Mouse (Mus musculus): ENCODE measurements around the gene Ppp3ca.

Gene Ppp3ca

DNA sequence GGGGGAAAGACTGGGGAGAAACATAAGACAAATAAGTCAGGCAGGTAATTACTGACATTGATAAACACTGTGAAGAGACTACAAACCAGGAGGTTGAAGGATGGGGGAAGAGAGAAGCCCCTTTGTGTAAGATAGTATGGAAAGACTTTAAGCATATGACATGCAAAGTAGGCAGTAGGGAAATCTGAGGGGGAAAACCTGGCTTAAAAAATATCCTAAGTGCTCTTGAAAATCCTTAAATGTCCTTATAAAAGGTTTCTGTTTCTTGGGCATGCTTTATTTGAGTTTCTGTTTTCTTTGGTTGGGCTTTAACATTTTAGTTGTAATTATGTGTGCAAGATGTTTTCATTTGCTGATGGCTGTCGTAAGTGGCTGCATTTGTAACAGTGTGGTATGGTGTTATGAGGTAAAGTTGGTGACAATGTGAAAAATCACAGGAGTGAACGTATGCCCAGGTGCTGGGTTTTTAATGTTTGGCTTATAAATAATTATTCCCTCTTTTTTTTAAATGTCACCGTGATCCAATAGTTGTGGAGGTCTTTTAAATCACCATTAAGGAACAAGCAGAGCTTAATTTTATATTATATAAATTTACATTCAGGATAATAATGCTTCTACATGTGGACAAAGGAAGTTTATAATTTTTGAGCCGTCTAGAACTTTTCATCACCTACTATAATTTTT is 195.4 kb downstream of the Ppp3ca start:
- no peak for DNase-seq

DNA sequence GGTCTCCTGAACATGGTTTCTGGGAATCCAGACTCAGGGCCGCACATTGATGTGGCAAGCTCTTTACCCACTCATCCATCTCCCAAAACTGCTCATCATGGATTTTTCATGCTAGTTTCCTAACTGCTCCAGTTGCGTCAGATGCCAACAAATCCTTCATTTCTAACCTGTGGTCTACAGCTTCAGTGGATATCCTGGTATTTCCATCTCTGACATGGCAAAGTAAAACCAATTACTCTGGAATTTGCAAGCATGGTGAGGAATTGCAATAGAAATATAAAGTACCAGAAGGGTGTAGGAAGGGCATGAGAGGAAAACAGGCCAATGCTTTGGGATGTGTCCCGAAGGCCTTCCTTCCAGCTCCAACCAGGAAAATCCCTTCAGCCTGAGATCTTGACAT is 196.2 kb downstream of the Ppp3ca start:
- no peak for DNase-seq

DNA sequence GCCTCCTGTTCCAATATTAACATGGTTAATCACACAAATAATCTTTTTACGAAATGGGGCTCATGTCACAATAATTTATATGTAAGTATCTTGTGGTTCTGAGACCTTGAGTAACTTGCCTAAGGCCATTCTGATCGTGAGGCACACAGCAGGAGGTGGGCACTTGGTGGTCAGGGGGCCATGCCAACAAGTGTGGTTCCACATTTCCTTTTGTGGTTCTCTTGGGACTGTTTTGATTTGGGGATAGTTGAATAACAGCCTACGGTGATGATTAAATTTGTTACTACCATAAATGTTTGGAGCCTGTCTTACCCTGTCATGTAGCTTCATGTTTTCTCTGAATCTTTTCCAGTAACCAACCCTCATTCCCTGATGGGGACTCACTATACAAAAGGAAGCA is 196.6 kb downstream of the Ppp3ca start:
- DNase-seq = no peak

DNA sequence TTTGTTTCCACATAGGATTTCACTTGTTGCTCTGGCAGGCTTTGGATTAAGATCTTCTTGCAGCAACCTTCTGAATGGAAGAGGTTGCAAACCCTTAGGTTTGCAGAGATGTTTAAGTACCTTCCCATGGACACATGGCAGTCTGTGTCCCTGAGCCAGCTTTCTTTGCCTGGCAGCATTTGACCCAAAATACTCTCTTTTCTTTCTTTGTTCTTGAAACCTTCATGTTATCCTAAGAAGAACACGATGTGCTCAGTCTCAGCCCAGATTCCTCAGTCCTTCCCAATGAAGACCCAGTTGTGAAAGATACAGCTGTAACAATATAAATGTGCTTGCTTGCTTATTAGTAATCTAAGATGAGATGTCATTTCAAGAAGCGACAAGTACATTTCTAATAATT is 197.4 kb downstream of the Ppp3ca start:
- no peak for DNase-seq

DNA sequence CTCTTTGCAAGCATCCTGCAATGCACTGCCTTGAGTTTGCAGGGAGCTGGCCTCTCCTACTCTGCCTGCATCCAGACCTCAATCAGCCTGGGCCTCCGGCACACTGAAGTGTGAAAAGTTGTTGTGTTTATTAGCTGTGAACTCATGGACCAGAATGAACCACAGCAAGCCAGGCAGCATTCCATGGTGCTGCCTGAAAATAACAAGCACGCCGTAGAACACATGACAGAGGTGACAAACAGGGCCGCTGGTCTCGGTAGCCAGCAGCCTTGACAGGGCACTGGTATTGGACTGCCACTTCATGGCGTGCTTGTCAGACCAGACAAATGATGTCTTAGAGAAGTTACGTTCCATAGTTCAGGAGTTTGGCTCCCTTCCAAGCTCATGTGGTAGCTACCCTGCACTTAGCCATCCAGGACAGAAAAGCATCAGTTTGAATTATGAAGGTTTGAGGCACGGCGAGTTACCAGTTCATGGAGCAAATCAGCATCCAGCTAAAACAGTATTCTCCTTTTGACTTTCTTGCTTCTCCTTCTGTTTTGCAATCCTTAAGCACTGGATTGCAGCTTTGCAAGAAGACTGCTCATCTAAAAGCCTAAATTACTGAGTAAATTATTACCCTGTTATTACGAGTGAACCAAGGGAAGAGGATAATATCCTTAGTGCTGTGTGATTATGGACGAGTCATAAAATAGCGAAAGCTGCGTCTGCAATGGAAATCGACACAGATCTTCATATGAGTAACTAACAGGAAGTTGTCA is 202.0 kb downstream of the Ppp3ca start:
- no peak for DNase-seq

DNA sequence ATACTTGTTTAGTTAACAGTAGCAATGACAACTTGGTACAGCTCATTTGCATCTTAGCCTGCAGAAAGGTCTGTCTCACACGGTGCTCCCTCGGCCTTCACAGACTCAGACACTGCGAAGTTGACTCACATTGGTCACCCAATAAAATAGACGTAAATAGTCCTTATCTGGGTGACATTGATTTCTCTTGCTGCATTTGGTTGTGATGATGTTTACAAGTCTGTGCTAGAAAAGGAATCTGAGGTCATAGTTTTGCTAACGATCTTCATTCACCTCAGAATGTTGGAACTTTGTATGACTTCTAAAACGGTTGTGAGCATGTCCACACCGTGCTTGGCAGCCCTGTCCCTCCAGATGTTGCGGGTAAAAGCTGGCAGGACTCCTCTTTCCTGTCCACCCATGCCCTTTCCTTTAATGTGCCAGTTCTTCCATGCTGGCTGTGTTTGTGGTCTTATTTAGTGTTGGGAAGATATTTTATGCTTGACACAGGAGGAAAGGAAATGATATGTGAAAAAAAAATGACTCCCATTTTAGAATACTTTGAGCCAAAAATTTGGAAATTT is 202.7 kb downstream of the Ppp3ca start:
- DNase-seq = no peak

DNA sequence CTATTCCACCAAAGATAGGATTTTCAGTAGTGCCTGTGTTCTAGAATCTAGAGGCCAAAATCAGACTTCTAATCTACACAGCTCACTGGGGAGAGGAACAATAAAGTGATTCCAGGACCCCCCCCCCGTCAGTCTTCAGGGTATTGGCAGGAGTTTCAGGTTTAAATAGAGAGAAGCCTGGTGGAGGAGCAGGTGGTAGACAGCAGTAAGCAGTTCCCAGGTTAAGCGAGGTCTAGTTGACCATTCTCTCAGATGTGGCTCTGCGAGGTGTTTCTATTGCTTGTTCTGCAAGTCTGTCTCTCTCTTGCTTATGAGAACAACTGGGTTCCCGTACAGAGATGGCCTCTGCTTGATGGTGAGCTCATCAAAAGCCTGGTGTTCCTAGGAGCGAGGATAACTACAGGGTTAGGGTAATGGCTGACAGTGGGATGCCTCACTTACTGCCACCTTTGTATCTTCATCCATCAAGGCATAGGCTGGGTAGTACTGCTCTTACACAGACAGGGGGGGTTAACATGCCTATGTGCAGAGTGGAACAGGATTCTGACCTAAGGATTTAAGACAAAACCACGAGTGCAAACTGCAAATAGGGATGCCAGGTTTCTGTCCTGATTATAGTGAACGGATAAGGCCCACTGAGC is 204.0 kb downstream of the Ppp3ca start:
- DNase-seq = no peak

DNA sequence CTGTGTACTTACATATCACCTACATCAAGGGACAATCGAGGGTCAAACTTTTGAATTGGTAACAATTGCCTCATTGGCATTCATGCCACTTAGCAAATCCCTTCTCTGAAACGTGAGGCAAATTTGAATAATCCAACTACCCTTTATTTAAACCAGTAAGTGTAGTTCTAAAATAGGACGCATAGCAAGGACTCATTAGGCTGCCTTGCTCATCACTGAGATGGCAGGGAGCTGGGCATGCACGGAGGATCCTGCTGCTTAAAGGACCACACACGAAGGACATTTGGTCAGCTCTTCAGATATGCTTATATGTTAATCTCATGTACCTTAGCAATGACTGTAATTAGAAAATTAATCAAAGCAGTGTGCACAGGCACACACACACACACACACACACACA is 204.6 kb downstream of the Ppp3ca start:
- no peak for DNase-seq

DNA sequence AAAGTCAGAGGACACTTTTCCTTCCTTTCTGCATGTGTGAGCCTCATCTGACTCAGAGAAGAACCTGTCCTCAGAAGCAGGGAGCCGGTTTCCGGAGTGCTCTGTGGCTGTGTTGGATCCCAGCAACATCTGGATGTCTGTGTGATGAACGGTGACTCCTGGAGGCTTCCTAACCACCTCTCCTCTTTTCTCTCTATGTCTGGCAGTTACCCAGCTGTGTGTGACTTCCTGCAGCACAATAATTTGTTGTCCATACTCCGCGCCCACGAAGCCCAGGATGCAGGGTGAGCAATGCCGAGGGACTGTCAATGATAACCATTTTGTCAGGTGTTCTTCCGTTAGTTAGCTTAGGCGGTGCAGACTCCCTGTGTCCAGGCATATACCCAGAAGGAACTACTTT is 217.8 kb downstream of the Ppp3ca start:
- no peak for DNase-seq

DNA sequence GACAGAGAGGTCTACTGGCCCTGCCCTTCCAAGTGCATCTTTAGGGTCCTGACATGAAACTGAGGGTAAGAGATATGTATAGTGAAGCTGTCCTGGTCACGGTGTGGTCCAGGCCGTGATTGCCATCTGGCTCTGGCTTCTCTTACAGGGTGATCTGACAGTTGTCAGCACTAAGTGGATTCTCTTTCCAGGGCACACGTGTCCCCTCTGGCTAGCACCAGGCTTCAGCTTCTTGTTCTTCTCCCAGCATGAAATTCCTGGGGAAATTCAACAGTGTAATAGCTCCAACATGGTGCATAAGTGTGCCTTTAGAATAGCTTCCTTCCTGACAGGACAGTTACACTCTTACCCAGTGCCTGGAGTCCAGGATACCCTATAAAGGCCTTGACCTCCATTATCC is 222.2 kb downstream of the Ppp3ca start:
- no peak for DNase-seq

DNA sequence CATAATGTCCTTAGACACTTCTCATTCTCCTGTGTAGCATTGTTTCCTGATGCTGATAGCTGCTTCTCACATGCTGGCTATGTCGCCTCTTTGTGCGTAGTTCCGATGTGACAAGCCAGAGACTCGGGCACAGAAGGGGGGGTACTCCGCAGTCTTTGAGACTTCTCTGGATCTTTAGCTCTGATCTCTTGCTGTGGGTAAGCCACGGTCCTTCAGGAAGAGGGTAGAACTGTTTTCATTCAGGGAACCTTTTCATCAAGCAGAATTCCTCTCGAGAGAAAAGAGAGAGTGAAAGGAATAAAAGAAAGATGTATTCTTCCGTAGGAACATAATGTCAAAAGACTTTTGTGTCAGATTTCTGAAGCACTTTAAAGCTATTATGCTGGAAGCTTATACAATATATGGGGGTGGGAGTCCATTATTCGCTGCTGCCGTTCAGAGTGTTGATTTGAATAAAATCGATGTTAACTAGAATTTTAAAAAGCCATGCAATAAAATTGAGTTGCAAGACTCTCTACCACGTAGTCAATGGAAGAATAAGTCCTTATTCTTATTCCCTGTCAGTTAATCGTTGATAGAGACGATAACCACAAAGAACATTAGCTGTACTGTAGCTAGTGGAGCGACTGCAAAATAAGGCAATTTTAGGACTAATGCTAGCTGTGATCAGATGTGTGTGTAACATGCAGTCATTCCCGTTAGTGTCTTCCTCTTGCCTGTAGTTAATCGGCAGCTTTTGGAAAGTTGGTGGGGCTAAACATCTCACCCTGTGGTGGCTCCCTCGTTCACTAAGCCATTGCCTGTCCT is 223.9 kb downstream of the Ppp3ca start:
- no peak for DNase-seq

DNA sequence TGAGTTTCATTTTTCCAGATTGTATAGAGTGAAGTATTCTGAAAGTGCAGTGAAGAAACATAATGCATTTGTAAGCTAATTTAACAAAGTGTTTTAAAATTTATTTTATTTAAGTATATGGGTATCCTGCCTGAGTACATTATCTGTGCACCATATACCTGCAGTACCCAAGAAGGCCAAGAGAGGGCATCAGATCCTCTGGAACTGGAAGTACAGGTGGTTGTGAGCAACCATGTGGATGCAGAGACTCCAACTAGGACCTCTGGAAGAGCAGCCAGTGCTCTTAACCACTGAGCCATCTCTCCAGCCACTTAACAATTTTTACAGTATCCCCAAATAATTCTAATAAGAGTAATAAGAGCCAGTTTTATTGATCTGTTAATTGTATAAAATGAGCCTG is 225.6 kb downstream of the Ppp3ca start:
- DNase-seq = no peak

DNA sequence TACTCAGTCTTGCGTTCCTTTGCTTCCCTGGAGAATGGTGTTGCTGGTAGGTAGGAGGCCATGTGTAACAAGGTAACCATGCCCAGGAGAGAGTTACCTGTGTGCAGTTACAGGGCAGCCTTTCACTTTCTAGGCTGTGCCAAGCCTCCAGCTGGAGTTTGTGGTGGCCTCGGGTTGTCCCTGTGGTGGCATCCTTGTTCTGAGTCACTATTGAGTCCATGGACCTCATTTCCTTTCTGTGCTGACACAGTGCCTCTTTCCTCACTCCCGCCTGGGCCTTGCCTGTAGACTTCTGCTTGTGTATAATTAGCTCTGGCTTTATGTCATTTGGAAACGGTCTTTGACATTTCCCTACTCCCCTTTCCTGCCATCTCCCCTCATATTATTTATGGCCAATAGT is 226.4 kb downstream of the Ppp3ca start:
- DNase-seq = no peak

DNA sequence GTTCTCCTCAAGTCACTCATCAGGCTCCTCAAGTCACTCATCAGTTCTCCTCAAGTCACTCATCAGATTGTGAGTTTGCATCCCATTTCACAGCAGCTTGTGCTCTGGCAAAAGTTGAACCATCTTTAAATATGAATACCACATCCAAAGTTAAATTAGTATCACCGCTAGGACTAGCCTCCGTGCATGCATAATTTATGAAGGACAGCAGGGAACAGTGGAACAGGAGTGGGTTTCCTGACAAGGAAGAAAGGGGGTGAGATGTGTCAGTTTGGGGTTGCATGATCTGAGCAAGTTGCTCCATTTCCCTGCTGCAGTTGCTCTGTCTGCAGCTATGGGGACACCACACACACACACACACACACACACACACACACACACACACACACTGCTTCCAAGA is 229.8 kb downstream of the Ppp3ca start:
- DNase-seq = no peak

DNA sequence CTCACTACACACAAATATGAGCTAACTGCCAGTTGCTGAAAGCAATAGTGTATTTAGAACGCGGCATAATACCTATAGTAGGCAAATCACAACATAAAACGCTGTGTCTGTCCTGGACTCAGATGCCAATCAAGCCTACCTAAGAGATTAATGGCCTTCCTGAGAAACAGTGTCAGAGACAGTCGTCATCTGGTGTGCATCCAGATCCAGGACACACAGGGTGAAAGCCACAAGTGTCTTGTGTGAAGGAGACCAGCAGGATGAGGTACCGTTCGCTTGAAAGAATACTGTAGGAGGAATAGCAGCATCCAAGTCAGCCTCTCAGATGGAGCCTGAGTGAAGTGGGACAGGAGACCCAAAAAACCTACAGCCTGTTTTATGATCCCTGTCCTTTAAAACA is 231.1 kb downstream of the Ppp3ca start:
- no peak for DNase-seq

DNA sequence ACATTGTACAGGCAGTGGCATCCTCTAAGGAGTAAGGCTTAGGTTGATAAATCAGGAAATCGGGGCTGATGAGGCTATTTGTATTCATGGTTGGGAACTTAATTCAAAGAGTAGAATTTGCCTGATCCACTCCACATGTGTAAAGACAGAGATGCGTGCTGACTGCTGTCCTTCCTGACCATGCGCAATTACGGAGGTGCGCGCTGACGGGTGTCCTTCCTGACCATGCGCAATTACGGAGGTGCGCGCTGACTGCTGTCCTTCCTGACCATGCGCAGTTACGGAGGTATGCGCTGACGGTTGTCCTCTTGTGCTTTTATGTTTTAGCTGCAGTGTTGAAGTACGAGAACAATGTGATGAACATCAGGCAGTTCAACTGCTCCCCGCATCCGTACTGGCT is 232.9 kb downstream of the Ppp3ca start:
- no peak for DNase-seq

DNA sequence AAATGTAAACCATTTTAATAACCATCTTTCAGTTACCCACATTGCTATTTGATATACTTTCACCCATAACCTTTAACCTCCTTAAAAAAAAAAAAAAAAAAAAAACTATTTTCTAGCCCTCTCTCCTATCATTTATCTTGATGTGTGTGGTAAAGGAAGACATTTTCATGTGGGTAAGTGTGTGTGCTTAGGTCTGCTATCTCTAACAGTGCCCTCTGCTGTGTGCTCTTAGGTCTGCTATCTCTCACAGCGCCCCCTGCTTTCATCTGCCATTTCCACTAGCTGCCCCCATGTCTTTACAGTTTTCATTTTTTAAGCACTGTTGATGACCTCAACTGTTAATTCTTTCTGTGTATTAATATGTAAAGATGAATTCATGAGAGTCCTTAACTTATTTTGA is 235.7 kb downstream of the Ppp3ca start:
- DNase-seq = no peak

DNA sequence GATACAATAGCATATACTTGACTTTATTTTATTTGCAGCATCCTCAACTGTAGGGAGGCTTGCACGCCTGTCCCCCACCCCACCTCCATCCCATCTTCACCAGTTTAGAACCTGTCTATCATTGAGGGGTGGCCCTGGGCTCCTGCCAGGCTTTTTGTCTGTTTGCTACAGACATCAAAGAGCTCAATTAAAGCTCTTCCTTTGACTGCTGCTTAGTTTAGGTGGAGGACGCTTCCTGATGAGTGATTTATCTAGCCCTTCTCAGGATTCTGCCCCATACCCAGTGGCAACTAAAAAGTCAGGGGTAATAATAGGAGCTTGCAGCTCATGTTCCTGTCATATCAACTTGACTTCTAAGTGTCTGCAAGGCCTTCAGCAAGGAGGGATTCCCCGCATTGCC is 239.6 kb downstream of the Ppp3ca start:
- no peak for DNase-seq

DNA sequence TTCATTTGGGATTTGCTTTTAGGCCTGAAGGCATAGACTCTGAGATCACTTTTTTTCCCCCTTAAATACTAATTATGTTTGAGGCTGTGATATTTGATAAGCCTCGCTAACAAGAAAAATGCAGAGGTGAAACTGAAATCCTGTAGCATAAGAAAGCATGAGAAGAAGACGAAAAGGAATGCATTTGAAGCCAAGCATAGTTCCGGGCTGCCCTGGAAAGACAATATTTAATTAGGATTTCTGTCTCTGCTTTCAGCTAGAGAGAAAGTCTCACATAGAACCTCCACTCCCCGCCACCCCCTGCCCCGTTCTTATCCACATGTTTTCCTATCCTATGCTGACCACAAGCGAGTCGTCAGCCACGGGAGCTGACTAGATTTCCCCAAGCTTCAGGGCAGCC is 241.4 kb downstream of the Ppp3ca start:
- no peak for DNase-seq

DNA sequence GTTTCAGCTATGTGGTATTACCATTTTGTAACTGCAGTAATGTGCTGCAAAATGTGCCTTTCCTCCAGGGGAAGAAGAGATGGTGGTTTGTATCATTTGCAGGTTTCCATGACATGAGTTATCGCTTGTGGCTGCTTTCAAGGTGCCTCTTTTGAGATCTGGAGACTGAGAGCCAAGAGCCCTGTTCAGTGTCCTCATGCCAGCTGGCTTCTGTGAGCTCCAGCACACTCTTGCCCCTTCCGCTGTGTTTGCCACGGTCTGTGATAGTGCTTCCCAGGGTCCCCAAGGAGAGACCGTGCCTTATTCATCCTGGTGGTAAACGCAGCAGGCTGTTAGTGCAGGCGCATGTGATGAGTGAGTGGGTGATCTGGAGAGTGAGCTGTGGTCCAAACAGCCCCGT is 247.2 kb downstream of the Ppp3ca start:
- no peak for DNase-seq

DNA sequence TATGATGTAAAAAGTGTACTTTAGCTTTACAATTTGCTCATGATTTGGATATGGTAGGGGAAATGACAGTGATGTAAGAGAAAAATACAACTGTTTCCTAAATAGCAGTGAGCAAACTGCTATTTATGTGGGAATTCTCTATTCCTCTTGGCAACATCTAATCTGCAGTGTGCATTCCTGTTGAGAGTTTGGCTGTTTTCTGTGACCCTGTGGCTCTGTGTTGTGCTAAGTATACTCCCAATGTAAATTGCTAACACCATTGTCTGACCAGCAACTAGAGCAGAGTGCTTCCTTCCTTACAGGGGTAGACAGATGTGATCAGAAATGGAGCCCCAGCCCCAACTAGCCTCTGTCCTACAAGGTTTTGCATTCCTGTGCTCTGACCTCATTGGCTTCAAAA is 263.1 kb downstream of the Ppp3ca start:
- no peak for DNase-seq

DNA sequence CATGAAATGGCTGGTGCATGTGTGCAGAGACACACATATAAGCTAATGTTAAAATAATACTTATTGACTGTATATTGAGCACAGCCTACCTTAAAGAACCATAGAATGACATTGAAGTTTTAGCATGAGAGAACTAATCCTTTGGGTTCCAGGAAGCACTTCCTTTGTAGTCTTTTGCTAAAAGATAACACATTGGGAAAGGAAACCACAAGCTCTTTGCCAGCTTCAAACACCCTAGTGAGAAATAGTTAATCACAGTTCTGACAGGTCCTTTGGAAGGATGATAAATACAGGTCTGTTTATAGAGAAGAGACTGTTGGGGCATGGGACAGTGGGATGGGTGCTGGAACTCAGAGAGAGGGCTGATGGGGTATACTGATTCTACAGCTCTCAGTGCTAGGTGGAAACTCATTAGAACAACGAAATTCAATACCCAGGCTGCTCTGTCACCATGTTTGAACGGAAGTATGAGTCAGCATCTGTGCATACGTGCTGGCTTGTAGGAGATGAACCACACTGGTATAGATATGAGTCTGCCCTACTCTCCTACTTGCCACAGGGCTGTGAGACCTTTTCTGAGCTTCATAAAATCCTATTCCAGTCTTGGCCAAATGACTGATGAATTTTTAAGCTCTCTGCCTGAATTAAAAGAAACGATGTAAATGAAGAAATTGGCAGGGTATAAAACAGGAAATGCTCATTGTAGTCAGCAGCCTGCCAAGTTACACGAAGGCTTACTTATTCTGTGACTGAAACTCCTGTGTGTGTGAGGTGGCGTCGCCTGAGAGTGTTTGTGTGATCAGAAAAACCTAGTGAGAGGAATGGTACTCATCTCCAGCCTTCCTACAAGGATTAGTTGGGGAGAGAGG is 271.0 kb downstream of the Ppp3ca start:
- DNase-seq = no peak

Measured in cerebellum, adult 8-10 months (tissue).